Mouse (Mus musculus): ENCODE data around the gene Nsl1. TPM values are rescaled to one million over a fixed set of nuclear protein-coding genes. Genes with fewer than 3 reads are reported as not detected.
A peak's percentile ranks its signal among the peaks of the same experiment; 100 is the strongest.
"Not testable (repeated sequence)": the region's sequence is repeated elsewhere in the genome, so short reads cannot be mapped to it uniquely, and the experiment has no call there.

Gene Nsl1
- polyA plus RNA-seq (2016; fragmentation: Nextera tagmentation; extraction: Ambion mirVana): 21.8 and 21.9 TPM in 2 replicates

DNA sequence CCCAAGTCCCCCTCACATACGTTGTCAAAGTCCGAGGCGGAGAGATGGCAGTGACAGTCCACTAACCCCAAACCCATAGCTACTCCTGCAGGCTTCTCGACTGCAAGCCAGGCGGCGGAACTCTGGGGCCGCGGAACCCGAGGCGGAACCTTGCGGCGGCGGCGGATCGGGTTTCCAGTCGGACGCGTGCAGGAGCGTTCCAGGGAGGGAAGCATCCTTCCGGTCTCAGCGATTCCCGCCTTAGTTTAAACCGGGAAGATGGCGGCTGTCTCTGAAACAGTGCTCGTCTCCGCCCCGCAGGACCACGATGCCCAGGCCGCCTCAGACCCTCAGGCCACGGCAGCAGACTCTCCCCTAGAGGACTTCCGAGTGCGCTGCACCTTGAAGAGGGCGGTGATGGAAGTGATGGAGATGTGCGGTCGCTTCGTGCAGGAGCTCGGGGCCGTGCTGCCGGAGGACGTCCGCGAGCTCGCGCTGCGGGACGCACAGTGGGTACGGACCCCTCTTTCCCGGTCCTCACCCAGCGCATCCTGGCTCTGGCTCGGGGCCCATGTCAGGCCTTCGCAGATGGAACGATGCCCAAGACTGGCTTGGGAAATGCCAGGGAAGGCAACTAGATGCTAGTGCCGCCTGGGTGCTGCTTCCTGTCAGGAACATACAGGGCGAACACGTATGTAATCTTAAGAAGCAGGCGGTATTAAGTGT lies at the start of gene Nsl1, which contains the start of gene Tatdn3:
Nsl1 (plus strand) TSS at position 232 of the 705 bp plus-strand sequence.
Tatdn3 (minus strand) TSS at position 152 of the 705 bp plus-strand sequence.
- peak; percentile 93 for ATAC-seq (ENCODE audit: low FRiP score, low read depth)
- no peaks in the 10 kb centered on the region for H3K9me3 ChIP-seq
- peak within 1 kb of the TSS; percentile 70 for H3K4me3 ChIP-seq
- H3K27me3 ChIP-seq: no peaks in the 10 kb centered on the region
- WGBS: under 1% methylated on average over 56 of the region's 56 CpGs
- H3K4me2 ChIP-seq (replicated peaks): peak within 1 kb of the TSS; percentile 84
- peaks cover 21% of the 10 kb centered on the region for H3K36me3 ChIP-seq
- H3K27ac ChIP-seq (replicated peaks): 0 out of 2 replicates have a peak within 1 kb of the TSS, but pooled peaks have one; percentile 54
- peak within 1 kb of the TSS; percentile 76 for H3K9ac ChIP-seq (replicated peaks)
- H3K4me1 ChIP-seq: peaks cover 17% of the 10 kb centered on the region

DNA sequence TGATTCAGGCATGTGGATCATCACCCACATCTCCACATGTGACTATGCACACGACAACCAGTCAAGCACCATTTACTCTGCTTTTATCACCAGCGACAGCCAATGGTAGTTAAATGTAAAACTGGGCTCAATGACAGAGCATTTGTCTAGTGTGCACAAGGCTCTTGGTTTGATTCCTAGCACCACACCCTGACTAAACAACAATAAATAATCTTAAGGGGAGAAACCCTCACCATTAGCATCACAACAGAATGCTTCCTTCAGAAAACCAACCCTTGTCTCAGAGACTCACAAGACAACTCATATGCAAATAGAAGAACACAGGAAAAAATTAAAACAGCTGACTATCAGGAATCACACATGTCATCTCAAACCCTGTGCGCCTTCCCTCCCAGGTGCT lies 48.5 kb upstream of the Nsl1 start:
- Histone ChIP-seq H3K36me3 (peaks cover 50% of the 10 kb centered on the region), H3K4me1 (no peaks in the 10 kb centered on the region), H3K9me3 (no peaks in the 10 kb centered on the region), H3K4me2 (replicated peaks) (no peak overlapping the region), H3K27ac (replicated peaks) (no peak overlapping the region), H3K9ac (replicated peaks) (no peak overlapping the region), H3K4me3 (no peak overlapping the region), H3K27me3 (no peaks in the 10 kb centered on the region)
- 94% methylated on average over 3 of the region's 3 CpGs for WGBS
- no peak for ATAC-seq (ENCODE audit: low FRiP score, low read depth)

DNA sequence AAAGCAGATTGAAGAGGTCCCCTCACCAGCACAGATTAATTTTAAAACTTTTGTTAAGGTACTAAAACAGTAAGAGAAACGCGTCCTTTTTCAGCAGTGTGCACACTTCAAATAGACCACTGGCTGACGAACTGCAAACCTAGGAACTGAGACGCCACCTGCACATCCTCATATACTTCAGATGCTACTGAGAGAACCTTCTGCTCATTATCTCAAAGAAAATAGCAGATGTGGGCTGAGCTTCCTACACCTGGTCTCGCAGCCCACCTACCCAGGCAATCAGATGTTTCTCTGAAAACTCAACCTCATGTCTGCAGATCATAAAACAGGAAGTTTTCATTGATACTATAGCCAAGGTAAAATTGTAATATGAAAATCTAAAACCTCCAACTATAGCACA lies 43.0 kb upstream of the Nsl1 start:
- H3K4me3 ChIP-seq: no peak overlapping the region
- no peak overlapping the region for H3K27ac ChIP-seq (replicated peaks)
- H3K27me3 ChIP-seq: no peaks in the 10 kb centered on the region
- H3K4me1 ChIP-seq: peaks cover 5% of the 10 kb centered on the region; the same call in 1 of the 2 replicates
- 93% methylated on average over 5 of the region's 5 CpGs for WGBS
- no peak for ATAC-seq (ENCODE audit: low FRiP score, low read depth)
- H3K4me2 ChIP-seq (replicated peaks): no peak overlapping the region
- H3K36me3 ChIP-seq: peaks cover 17% of the 10 kb centered on the region
- no peak overlapping the region for H3K9ac ChIP-seq (replicated peaks)
- H3K9me3 ChIP-seq: no peaks in the 10 kb centered on the region

DNA sequence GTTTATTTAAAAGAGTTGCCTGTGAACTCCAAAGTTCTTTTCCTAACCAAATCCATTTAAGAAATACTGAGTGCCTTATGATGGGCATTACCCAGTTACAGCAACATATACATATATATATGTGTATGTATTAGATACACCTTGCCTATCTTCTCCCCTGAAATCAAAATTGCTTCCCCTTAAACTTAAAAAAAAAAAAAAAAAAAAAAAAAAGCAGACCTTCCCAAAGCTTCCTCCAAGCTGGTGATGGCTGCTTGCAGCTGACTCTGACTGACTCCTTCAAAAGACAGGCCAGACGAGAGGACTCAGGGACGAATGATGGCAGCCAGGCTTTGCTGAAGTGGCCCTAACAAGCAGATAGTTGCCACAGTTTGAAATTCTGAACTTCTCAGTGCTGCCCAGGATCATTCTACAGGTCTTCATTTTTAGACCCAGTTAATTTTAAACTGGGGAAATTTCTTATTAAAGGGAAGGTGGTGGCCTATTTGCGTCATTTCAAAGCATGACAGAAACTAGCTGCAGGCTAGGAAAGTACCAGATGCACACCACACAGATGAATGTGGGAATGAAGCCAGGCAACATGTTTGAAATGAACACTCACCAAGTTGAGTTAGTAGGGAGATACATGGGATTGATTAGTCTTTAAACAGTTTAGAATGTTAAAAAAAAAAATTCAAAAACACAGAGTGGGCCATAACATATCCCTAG lies 42.4 kb upstream of the Nsl1 start:
- 88% methylated on average over 3 of the region's 3 CpGs for WGBS
- H3K9me3 ChIP-seq: no peaks in the 10 kb centered on the region
- no peaks in the 10 kb centered on the region for H3K27me3 ChIP-seq
- H3K4me1 ChIP-seq: peaks cover 11% of the 10 kb centered on the region; the same call in 1 of the 2 replicates
- ATAC-seq (ENCODE audit: low FRiP score, low read depth): no peak
- no peak overlapping the region for H3K4me3 ChIP-seq
- peaks cover 12% of the 10 kb centered on the region for H3K36me3 ChIP-seq
- no peak overlapping the region for H3K27ac ChIP-seq (replicated peaks)
- H3K9ac ChIP-seq (replicated peaks): no peak overlapping the region
- H3K4me2 ChIP-seq (replicated peaks): no peak overlapping the region

DNA sequence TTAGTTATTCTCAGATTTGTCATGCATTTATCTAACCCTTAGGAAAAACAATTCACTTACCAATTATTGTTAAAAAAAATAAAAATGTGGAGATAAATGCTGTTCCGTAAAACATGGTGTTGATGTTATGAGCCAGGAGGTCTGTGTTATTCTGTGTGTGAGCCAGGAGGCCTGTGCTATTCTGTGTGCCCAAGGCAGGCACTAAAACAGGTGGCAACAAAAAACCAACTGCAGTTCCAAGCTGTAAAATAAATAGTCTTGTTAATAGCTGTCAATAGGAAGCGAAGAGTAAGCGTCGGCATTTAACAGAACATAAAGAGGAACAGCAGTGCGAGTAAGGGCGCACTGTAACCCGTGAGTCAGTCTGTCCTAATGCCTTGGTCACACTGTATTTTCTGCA lies 41.8 kb upstream of the Nsl1 start:
- H3K9ac ChIP-seq (replicated peaks): no peak overlapping the region
- ATAC-seq (ENCODE audit: low FRiP score, low read depth): no peak
- H3K9me3 ChIP-seq: no peaks in the 10 kb centered on the region
- 94% methylated on average over 7 of the region's 7 CpGs for WGBS
- no peak overlapping the region for H3K27ac ChIP-seq (replicated peaks)
- no peak overlapping the region for H3K4me2 ChIP-seq (replicated peaks)
- H3K4me1 ChIP-seq: peaks cover 12% of the 10 kb centered on the region; the same call in 1 of the 2 replicates
- no peak overlapping the region for H3K4me3 ChIP-seq
- peaks cover 12% of the 10 kb centered on the region for H3K36me3 ChIP-seq
- H3K27me3 ChIP-seq: no peaks in the 10 kb centered on the region

DNA sequence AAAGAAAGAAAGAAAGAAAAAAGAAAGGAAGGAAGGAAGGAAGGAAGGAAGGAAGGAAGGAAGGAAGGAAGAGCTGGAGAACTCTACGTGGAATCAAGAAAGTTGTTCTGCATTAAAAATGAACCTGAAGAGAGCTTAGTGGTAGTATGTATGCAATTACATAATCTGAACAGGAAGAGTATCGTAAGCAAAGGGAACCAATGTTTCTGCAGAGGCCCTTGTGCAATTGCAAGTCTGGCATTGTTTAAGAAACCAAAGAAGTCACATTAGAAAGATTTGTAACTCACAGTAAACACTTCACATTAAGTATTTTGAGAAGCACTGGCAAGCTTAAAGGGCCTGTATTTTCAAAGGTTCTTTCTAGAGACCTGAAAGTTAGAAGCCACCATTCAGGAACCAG lies 39.7 kb upstream of the Nsl1 start:
- Histone ChIP-seq H3K4me1 (peaks cover 19% of the 10 kb centered on the region), H3K9ac (replicated peaks) (no peak overlapping the region), H3K36me3 (peaks cover 12% of the 10 kb centered on the region), H3K4me3 (no peak overlapping the region), H3K9me3 (no peaks in the 10 kb centered on the region), H3K27me3 (no peaks in the 10 kb centered on the region), H3K4me2 (replicated peaks) (no peak overlapping the region), H3K27ac (replicated peaks) (no peak overlapping the region)
- ATAC-seq (ENCODE audit: low FRiP score, low read depth): no peak
- 92% methylated on average over 2 of the region's 2 CpGs for WGBS

DNA sequence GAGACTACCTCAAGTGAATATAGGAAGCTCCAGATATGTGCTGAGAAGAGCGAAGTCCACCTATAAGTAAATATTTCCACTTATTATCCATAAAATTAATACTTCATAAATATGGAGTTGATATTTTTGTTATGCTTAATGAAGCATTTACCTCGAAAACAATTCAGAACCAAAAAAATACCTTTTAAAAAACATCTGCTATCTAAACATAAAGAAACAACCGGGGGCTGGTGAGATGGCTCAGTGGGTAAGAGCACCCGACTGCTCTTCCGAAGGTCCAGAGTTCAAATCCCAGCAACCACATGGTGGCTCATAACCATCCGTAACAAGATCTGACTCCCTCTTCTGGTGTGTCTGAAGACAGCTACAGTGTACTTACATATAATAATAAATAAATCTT lies 39.0 kb upstream of the Nsl1 start:
- Histone ChIP-seq H3K36me3 (peaks cover 12% of the 10 kb centered on the region), H3K4me1 (peaks cover 19% of the 10 kb centered on the region)
- not testable (repeated sequence) for H3K9me3 ChIP-seq; H3K27me3 ChIP-seq; H3K4me2 ChIP-seq (replicated peaks); H3K27ac ChIP-seq (replicated peaks); H3K4me3 ChIP-seq; H3K9ac ChIP-seq (replicated peaks); ATAC-seq (ENCODE audit: low FRiP score, low read depth)
- WGBS: 98% methylated on average over 6 of the region's 6 CpGs

DNA sequence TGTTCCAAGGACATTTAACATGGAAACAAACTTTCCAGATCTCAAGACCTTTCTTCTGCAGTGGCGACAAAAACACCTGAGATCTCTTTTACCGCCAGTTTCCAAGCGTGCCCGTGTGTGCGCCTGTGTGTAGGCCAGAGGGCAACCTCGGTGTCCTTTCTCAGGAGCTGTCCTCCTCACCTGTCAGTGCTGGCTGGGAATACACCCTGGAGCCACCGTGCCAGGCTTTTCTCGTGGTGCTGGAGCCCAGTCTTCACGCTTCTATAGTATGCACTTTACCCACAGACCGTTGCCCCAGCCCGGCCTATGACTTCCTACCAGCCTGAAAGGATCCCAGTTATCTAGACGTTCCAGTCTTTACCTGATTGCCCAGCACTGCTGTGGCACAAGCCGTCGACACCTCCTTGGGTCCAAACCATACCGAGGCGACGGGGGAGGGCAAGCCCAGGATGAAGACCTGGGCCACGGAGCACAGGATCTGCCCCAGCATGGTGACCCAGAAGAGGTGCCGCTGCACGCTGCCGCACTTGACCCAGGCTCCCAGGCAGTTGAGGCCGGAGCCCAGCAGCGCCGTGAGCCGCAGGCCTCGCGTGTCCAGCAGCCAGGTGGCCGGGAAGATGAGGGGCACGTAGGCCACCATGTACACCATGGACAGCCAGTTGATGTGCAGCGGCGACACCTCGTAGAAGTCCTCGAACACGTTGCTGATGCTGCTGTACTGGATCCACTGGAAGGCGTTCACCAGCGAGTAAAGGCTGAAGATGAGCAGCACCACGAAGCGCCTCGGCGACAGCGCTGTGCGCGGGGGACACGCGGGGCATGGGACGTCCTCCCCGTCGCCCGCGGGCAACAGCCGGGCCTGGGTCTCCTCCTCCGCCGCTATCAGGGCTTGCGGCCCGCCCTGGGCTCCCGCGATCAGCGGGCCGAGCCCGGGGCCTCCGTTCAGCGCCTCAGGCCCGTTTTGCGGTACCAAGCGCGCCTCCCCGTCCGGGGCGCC lies 37.5 kb upstream of the Nsl1 start:
- H3K27ac ChIP-seq (replicated peaks): peak overlapping the region; percentile 89
- H3K36me3 ChIP-seq: peaks cover 6% of the 10 kb centered on the region
- WGBS: 2% methylated on average over 64 of the region's 69 CpGs
- H3K4me2 ChIP-seq (replicated peaks): peak overlapping the region; percentile 73
- peak overlapping the region; percentile 89 for H3K9ac ChIP-seq (replicated peaks)
- peak; percentile 5 for ATAC-seq (ENCODE audit: low FRiP score, low read depth)
- no peaks in the 10 kb centered on the region for H3K9me3 ChIP-seq
- H3K4me1 ChIP-seq: peaks cover 19% of the 10 kb centered on the region
- H3K4me3 ChIP-seq: peak overlapping the region; percentile 82
- no peaks in the 10 kb centered on the region for H3K27me3 ChIP-seq

DNA sequence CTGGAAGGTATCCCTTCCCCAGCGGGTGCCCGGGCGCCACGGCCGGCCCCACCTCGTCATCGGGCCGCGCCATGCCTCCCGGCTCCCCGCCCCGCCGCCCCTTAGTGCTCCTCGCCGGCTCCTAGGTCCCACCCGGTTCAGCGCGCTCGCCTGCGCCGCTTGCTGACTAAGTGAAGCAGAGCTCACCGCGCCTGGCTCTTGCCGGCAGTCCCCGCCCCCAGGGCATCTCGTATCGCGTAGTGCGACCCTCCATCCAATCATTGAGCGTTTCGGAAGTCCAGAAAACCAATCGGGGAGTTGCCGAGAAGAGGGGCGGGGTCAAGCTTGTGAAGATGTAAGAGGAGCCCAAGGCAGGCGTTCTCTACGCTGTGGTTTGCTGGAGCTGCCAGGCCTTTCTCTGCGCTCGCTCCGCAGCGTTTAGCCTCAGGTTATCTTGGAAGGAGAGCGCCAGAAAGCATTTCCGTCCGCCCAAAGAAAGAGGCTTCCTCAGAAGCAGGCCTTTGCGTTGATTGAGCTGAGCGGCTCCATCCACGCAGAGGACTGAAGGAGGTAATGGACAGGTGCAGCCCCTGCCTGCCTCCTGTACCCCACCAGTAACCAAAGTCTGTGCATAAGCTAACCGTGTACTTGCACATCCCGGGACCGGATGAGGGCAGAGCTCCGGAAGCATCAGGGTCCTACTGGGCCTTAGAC lies 36.6 kb upstream of the Nsl1 start, which contains the start of gene Flvcr1:
Flvcr1 (minus strand) TSS at position 138 of the 693 bp plus-strand sequence.
- Histone ChIP-seq H3K9ac (replicated peaks) (peak within 1 kb of the TSS; percentile 89), H3K4me3 (peak within 1 kb of the TSS; percentile 82), H3K27ac (replicated peaks) (peak within 1 kb of the TSS; percentile 92), H3K4me2 (replicated peaks) (peak within 1 kb of the TSS; percentile 73), H3K4me1 (peaks cover 19% of the 10 kb centered on the region), H3K36me3 (peaks cover 6% of the 10 kb centered on the region), H3K27me3 (no peaks in the 10 kb centered on the region), H3K9me3 (no peaks in the 10 kb centered on the region)
- ATAC-seq (ENCODE audit: low FRiP score, low read depth): peak; percentile 99
- WGBS: under 1% methylated on average over 50 of the region's 50 CpGs

DNA sequence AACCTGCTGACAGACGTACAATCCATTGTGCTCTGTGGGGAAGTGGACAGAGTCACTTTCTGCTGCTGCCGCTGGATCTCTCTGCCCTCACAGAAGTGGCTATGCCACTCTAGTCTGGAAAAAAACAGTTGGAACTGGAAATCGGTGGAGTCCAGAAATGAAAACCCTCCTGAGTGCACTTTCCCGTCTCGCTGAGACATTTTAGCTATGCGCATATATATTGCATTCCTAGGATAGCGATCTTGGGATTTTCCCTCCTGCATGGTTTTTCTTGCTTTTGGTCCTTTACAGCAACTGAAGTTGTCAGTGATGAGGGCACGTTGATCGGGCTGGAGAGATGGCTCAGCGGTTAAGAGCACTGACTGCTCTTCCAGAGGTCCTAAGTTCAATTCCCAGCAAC lies 32.6 kb upstream of the Nsl1 start:
- no peaks in the 10 kb centered on the region for H3K27me3 ChIP-seq
- H3K36me3 ChIP-seq: no peaks in the 10 kb centered on the region
- H3K4me1 ChIP-seq: peaks cover 10% of the 10 kb centered on the region
- H3K9ac ChIP-seq (replicated peaks): no peak overlapping the region
- no peak for ATAC-seq (ENCODE audit: low FRiP score, low read depth)
- 58% methylated on average over 10 of the region's 10 CpGs for WGBS
- H3K4me2 ChIP-seq (replicated peaks): no peak overlapping the region
- no peak overlapping the region for H3K4me3 ChIP-seq
- no peaks in the 10 kb centered on the region for H3K9me3 ChIP-seq
- H3K27ac ChIP-seq (replicated peaks): no peak overlapping the region

DNA sequence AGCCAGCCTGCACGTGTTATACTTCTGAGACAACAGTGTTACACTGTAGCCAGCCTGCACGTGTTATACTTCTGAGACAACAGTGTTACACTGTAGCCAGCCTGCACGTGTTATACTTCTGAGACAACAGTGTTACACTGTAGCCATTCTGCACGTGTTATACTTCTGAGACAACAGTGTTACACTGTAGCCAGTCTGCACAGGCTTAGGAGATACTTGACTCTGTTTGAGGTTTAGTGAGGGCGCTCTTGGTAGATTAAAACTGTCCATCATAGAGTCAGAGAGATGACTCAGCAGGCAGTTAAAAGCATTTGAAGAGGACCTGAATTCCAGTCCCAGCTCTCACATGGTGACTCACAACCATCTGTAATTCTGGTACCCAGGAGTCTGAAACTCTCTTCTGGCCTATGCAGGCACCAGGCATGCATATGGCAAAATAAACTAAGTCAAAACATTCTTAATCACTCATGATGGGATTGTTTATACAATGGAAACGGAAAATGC lies 31.8 kb upstream of the Nsl1 start:
- H3K4me3 ChIP-seq; H3K36me3 ChIP-seq; H3K9me3 ChIP-seq; H3K27ac ChIP-seq (replicated peaks); H3K4me2 ChIP-seq (replicated peaks); ATAC-seq (ENCODE audit: low FRiP score, low read depth); H3K27me3 ChIP-seq; H3K9ac ChIP-seq (replicated peaks); H3K4me1 ChIP-seq: not testable (repeated sequence)
- 81% methylated on average over 6 of the region's 6 CpGs for WGBS

Data from midbrain, embryonic 12.5 days (tissue).